Mouse (Mus musculus) MN1 (cell line): Measurements from ENCODE around the gene Gcg.

Experiments used
- DNase-seq: peaks from one replicate; pipeline ENCODE4 v3.0.0-alpha.2; 2016; ENCODE audit warnings: low spot score

Gene Gcg

GRCm38 (mm10) chr2:62483550-62483949 is at the start of gene Gcg:
TSS of gene Gcg (minus strand) at chr2:62483650.
- no peak for DNase-seq

DNA sequence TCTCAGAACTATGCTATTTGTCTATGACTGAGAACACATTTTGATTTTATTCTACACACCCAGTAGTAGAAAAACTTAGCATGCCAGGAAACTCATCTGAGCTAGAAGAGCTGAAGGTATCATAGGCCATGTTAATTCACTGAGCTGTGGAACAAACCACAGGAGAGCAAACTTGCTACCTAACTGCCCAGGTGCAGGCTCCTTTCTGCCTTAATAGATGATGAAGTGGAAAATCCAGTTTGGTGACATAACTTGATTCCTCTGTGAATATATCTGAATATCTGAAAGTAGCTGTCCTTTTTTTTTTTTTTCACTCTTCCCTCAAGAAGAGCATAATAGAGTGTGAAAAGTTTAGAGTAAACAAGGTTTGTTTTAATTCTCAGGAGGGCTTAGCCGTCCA is 47.6 kb upstream of the Gcg start:
- DNase-seq: no peak

DNA sequence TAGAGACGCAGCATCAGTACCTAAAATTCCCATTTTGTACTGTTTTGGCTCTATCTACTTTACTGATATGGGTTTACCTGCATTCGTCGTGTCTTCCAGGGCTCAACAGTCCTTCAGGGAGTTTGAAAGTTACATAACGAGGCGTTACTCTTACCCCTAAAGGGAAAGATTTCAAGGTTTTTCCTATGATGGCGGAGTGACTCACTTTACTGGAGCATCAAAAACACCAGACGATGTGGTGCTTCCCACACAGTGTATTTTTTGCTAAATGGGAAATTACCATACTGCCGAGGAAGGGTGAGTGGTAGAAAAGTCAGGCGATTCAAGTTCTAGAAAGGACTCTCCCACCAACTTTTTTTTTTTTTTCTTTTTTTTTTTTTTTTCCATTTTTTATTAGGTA is 42.9 kb upstream of the Gcg start:
- no peak for DNase-seq

GRCm38 (mm10) chr2:62517790-62518189 is 34.3 kb upstream of the Gcg start:
- no peak for DNase-seq

DNA sequence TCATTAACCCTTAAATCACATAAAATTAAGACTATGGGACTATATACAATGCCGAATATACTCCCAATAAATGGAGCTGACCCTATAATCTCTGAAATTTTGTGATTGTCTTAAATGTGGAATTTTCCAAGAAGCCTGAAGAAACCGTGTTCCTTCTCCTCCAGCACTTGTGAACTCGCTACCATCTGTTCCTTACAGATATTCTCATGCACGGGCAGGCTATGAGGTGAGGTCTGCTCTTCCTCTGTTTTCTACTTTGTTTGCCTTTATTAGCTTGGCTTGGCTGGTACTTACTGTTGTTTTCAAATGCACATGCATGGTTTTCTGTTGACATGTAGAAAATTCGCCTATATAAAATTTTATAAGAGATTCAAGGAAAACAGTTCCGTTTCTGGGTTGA is 31.0 kb upstream of the Gcg start:
- no peak for DNase-seq

GRCm38 (mm10) chr2:62513477-62513876 is 30.0 kb upstream of the Gcg start:
- DNase-seq: no peak

DNA sequence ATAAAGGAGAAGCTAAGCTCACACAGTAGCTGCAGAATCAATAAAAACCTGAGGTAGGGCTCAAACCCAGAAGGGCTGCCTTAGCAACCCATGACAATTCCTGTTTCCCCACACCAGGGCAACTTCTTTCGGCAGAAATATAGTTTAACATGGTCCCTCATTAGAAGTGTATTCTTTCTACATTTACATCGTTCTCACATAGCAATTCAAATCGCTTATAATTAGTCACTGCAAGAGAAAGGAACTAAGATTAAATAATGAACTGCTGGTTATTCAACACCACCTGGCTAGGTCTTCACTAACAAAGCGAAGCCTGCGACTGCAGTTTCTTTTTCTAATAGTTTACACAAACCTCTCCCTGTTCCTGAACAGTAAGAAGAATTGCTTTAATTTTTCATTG is 23.7 kb upstream of the Gcg start:
- no peak for DNase-seq

DNA sequence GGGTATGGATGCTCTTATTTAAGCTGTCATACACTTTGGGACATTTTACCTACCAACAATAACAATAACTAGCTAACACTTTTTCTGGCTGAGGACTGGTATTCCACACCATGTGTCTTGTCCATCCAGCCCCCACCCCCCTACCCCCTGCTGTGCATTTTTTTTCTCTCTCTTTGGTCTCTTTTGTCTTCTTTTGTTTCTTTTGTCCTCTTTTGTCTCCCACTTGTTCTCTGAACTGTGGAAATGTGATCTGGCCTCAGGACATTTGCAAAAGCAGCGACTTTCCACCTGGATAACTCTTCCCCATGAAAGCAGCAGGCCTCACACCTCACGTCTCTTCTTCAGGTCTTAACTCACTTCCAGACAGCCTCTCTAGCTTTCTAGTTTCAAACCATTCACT is 23.0 kb upstream of the Gcg start:
- no peak for DNase-seq

GRCm38 (mm10) chr2:62504269-62504796 is 20.9 kb upstream of the Gcg start:
- no peak for DNase-seq

DNA sequence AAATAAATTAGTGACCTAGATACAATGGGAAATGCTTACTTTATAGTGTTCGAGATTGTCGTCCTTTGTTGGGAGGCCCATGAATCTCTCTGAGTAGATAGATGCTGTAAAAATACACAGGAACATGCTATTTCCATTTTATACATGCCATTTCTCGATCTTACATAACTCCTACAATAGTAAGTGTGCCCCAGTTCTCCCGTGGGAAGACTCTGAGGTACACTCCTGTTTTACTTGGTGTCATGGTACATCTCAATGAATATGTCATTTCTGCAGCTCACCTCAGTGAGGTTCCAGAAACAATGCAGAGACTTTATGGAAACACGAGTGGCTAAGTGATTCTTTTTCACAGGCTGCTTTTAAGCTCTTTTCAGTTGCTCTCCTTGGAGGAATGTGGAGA is 19.9 kb upstream of the Gcg start:
- no peak for DNase-seq

DNA sequence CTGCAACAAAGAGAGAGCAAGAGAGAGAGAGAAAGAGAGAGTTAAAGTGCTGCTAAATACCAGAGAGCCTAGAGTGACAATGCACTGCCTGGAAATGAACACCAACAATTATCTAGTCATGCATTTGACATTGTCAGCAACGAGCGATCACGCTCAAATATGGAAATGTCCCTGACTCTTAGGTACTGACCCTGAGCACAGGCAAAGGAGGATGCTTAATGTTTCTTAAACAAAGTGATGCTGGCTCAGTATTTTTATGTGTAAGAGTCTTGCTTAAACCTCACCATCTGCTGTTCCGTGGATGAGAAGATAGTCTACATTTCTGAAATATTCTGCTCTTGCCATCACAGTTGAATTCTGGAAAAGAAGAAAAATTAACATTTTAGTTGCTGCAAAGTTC is 19.1 kb upstream of the Gcg start:
- no peak for DNase-seq

GRCm38 (mm10) chr2:62498821-62499220 is 15.4 kb upstream of the Gcg start:
- no peak for DNase-seq

GRCm38 (mm10) chr2:62498086-62498485 is 14.6 kb upstream of the Gcg start:
- DNase-seq: no peak

- no peak for DNase-seq
Observed at GRCm38 (mm10) chr2:62497333-62498002, 14.0 kb upstream of the Gcg start.

- no peak for DNase-seq
Observed at GRCm38 (mm10) chr2:62495407-62495806, 12.0 kb upstream of the Gcg start.

GRCm38 (mm10) chr2:62489832-62490231 is 6.4 kb upstream of the Gcg start:
- no peak for DNase-seq

GRCm38 (mm10) chr2:62484906-62485305 is 1.5 kb upstream of the Gcg start:
- DNase-seq: no peak

GRCm38 (mm10) chr2:62480285-62481198 is 2.9 kb downstream of the Gcg start:
- DNase-seq: no peak

DNA sequence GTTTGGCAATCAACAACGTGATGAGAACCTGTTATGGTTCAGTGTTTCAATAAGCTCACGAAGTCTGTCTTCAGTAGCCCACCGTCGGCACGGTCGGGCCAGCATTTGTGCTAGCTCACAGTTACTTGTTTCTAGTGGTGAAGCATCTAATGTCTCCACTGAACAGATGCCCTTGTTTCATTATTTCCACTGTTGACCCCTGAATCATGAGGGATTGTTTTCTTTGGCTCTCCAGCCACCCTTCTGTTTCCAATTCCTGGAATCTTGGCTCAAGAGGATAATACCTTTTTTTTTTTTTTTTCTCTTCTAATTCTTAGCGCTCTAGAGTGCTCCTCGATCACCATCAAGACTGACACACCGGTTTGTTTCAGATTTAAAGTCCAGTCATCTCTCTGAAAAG is 13.9 kb downstream of the Gcg start:
- DNase-seq: no peak

- DNase-seq: no peak
Observed at GRCm38 (mm10) chr2:62463287-62463686, 20.2 kb downstream of the Gcg start.

DNA sequence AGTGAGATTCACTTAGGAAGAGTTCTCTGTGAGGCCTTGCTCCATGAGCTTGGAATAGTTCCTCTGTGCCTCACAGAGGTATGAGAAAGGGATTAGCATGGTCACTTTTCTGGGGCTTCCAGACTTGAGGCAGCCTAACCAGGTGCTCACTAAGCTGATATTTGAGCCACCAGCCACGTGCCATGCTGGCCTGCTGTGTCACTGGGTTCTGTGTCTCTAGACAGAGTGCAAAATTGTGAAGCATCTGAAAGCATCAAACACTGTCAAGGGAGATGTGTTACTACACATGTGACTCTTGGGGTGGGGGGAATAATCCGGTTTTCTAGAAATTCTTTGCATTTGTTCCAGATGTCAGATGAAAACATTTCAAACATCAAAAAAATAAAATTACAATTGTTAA is 21.3 kb downstream of the Gcg start:
- DNase-seq: no peak

DNA sequence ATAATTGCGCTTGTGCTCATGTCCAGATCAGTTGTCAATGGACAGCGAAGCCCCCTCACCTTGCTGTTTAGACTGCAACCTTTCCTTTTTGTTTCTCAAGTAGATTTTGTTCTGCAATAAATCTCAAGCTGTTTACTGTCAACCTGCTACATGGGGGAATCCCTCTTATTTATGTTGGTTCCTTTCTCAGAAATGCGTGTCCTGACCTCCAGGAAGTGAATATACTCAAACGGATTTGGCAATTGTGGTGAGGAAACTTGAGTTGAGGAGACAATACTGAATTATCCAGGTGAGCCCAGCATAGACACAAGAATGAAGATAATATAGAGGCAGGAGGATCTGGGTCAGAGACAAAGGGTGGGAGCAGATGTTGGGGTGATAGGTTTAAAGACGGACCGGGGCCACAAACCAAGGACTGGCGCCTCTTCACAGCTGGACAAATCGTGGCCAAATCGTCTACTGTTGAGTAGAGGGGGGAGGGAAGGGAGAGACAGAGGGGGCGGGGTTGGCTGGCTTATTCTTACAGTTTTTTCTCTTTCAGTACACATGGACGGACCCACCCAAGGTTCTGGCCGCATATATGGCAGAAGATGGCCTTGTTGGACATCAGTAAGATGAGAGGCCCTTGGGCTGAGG is 22.5 kb downstream of the Gcg start:
- DNase-seq: no peak

DNA sequence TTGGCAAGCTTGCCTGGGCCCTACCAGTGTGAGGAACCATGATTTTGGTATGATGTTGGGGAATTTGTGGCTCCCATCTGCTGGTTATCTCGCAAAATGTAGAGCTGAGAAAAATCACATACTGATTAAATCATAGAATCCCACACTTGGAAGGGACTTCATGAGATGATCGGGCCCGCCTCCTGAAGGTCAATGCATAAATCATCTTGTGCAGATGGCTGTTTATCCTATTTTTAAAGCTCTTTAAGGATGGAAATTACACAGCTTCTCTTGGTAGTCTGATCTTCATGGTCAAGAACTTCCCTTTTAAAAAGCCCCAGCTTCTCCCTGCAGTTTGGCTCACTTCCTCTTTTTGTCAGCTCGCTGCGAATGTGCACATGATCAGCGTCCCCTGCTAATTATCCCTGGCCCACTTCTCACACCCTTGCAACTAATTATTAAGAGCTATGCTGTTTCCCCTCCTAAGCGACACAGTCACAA is 23.2 kb downstream of the Gcg start:
- no peak for DNase-seq
